Mouse (Mus musculus): ENCODE measurements at regions not wholly inside any gene's neighbourhood (a gene's known extent, or its start where the extent isn't known, plus 50 kb on each side); places are given as distances from the start of the nearest gene placed in this dataset.

GRCm38 (mm10) chr8:91995407-91996144 lies 193.7 kb upstream of the Irx3 start:
- DNase-seq (ENCODE audit: low read depth), result peak; percentile 70
- TF ChIP-seq CTCF (IDR thresholded peaks at IDR 0.05; ENCODE audit: borderline replicate concordance, extremely low read depth, insufficient read depth, insufficient read length) (no peak), POLR2A (IDR thresholded peaks at IDR 0.05; ENCODE audit: borderline replicate concordance, extremely low read depth, insufficient read depth, insufficient read length, poor library complexity, severe bottlenecking) (no peak)

- peak; percentile 95 for DNase-seq (ENCODE audit: low read depth)
- TF ChIP-seq POLR2A (IDR thresholded peaks at IDR 0.05; ENCODE audit: borderline replicate concordance, extremely low read depth, insufficient read depth, insufficient read length, poor library complexity, severe bottlenecking), result no peak
- no peak for TF ChIP-seq CTCF (IDR thresholded peaks at IDR 0.05; ENCODE audit: borderline replicate concordance, extremely low read depth, insufficient read depth, insufficient read length)
Measured at GRCm38 (mm10) chr8:91991542-91992452, 189.9 kb upstream of the Irx3 start.

- TF ChIP-seq POLR2A (IDR thresholded peaks at IDR 0.05; ENCODE audit: borderline replicate concordance, extremely low read depth, insufficient read depth, insufficient read length, poor library complexity, severe bottlenecking), result no peak
- TF ChIP-seq CTCF (IDR thresholded peaks at IDR 0.05; ENCODE audit: borderline replicate concordance, extremely low read depth, insufficient read depth, insufficient read length), result no peak
- peak; percentile 69 for DNase-seq (ENCODE audit: low read depth)
Measured at GRCm38 (mm10) chr8:91990952-91991351, 189.1 kb upstream of the Irx3 start.

GRCm38 (mm10) chr8:91990048-91990447 lies 188.2 kb upstream of the Irx3 start:
- TF ChIP-seq POLR2A (IDR thresholded peaks at IDR 0.05; ENCODE audit: borderline replicate concordance, extremely low read depth, insufficient read depth, insufficient read length, poor library complexity, severe bottlenecking), result no peak
- TF ChIP-seq CTCF (IDR thresholded peaks at IDR 0.05; ENCODE audit: borderline replicate concordance, extremely low read depth, insufficient read depth, insufficient read length), result no peak
- DNase-seq (ENCODE audit: low read depth), result no peak

- TF ChIP-seq CTCF (IDR thresholded peaks at IDR 0.05; ENCODE audit: borderline replicate concordance, extremely low read depth, insufficient read depth, insufficient read length) (no peak), POLR2A (IDR thresholded peaks at IDR 0.05; ENCODE audit: borderline replicate concordance, extremely low read depth, insufficient read depth, insufficient read length, poor library complexity, severe bottlenecking) (no peak)
- no peak for DNase-seq (ENCODE audit: low read depth)
Measured at GRCm38 (mm10) chr8:91988866-91989633, 187.2 kb upstream of the Irx3 start.

GRCm38 (mm10) chr8:91987854-91988253 lies 186.0 kb upstream of the Irx3 start:
- TF ChIP-seq CTCF (IDR thresholded peaks at IDR 0.05; ENCODE audit: borderline replicate concordance, extremely low read depth, insufficient read depth, insufficient read length), result no peak
- TF ChIP-seq POLR2A (IDR thresholded peaks at IDR 0.05; ENCODE audit: borderline replicate concordance, extremely low read depth, insufficient read depth, insufficient read length, poor library complexity, severe bottlenecking), result no peak
- DNase-seq (ENCODE audit: low read depth), result no peak

- no peak for TF ChIP-seq POLR2A (IDR thresholded peaks at IDR 0.05; ENCODE audit: borderline replicate concordance, extremely low read depth, insufficient read depth, insufficient read length, poor library complexity, severe bottlenecking)
- TF ChIP-seq CTCF (IDR thresholded peaks at IDR 0.05; ENCODE audit: borderline replicate concordance, extremely low read depth, insufficient read depth, insufficient read length), result no peak
- no peak for DNase-seq (ENCODE audit: low read depth)
Measured at GRCm38 (mm10) chr8:91983171-91983570, 181.3 kb upstream of the Irx3 start.

GRCm38 (mm10) chr8:91976900-91977585 lies 175.2 kb upstream of the Irx3 start:
- TF ChIP-seq POLR2A (IDR thresholded peaks at IDR 0.05; ENCODE audit: borderline replicate concordance, extremely low read depth, insufficient read depth, insufficient read length, poor library complexity, severe bottlenecking) (no peak), CTCF (IDR thresholded peaks at IDR 0.05; ENCODE audit: borderline replicate concordance, extremely low read depth, insufficient read depth, insufficient read length) (no peak)
- DNase-seq (ENCODE audit: low read depth), result peak; percentile 32

- TF ChIP-seq POLR2A (IDR thresholded peaks at IDR 0.05; ENCODE audit: borderline replicate concordance, extremely low read depth, insufficient read depth, insufficient read length, poor library complexity, severe bottlenecking), result no peak
- no peak for TF ChIP-seq CTCF (IDR thresholded peaks at IDR 0.05; ENCODE audit: borderline replicate concordance, extremely low read depth, insufficient read depth, insufficient read length)
- DNase-seq (ENCODE audit: low read depth), result no peak
Measured at GRCm38 (mm10) chr8:91975460-91975859, 173.6 kb upstream of the Irx3 start.

- DNase-seq (ENCODE audit: low read depth), result peak; percentile 64
- TF ChIP-seq CTCF (IDR thresholded peaks at IDR 0.05; ENCODE audit: borderline replicate concordance, extremely low read depth, insufficient read depth, insufficient read length), result no peak
- no peak for TF ChIP-seq POLR2A (IDR thresholded peaks at IDR 0.05; ENCODE audit: borderline replicate concordance, extremely low read depth, insufficient read depth, insufficient read length, poor library complexity, severe bottlenecking)
Measured at GRCm38 (mm10) chr8:91974636-91975035, 172.8 kb upstream of the Irx3 start.

All from brain, embryonic 14.5 days (tissue).